Mouse (Mus musculus): ENCODE measurements around the gene Atp12a. TPM values are rescaled to one million over a fixed set of nuclear protein-coding genes. Genes with fewer than 3 reads are reported as not detected.

The Atp12a gene
- polyA plus RNA-seq (2014; fragmentation: Nextera tagmentation; extraction: Ambion mirVana) = 0.15 TPM in 1 of 2 replicates, not detected in the other

- peak within 1 kb of the TSS; percentile 39 for H3K4me3 ChIP-seq (ENCODE audit: low read depth, low read length)
- peak; percentile 66 for DNase-seq (ENCODE audit: low spot score)
- H3K36me3 ChIP-seq (ENCODE audit: control insufficient read depth, insufficient read depth, low read length) = no peaks in the 10 kb centered on the region
- WGBS = under 1% methylated on average over 48 of the region's 48 CpGs
- H3K4me1 ChIP-seq (replicated peaks; ENCODE audit: control insufficient read depth, insufficient read depth, low read length) = 0 out of 2 replicates have a peak, but pooled peaks cover 3% of the 10 kb centered on the region
- H3K9me3 ChIP-seq (ENCODE audit: control insufficient read depth, low read length) = no peaks in the 10 kb centered on the region
- no peak within 1 kb of the TSS for H3K27ac ChIP-seq (ENCODE audit: low read depth)
- H3K27me3 ChIP-seq (replicated peaks; ENCODE audit: control insufficient read depth, insufficient read depth, low read length) = peaks cover 45% of the 10 kb centered on the region
- peak within 1 kb of the TSS; percentile 70 for H3K4me2 ChIP-seq (ENCODE audit: low read length)
- H3K9ac ChIP-seq (ENCODE audit: low read length) = no peak within 1 kb of the TSS
- ATAC-seq (replicated peaks; ENCODE audit: low FRiP score, low TSS enrichment, low read depth) = peak; percentile 58; the same call in 1 of the 2 replicates
Observed at GRCm38 (mm10) chr14:56364711-56365237, at the start of gene Atp12a. Gene Atp12a, plus strand, starts transcription at chr14:56365068.

- Histone ChIP-seq H3K9me3 (ENCODE audit: control insufficient read depth, low read length) (no peaks in the 10 kb centered on the region), H3K27ac (ENCODE audit: low read depth) (no peak overlapping the region), H3K4me1 (replicated peaks; ENCODE audit: control insufficient read depth, insufficient read depth, low read length) (no peaks in the 10 kb centered on the region), H3K36me3 (ENCODE audit: control insufficient read depth, insufficient read depth, low read length) (no peaks in the 10 kb centered on the region), H3K4me2 (ENCODE audit: low read length) (no peak overlapping the region), H3K27me3 (replicated peaks; ENCODE audit: control insufficient read depth, insufficient read depth, low read length) (no peaks in the 10 kb centered on the region), H3K4me3 (ENCODE audit: low read depth, low read length) (no peak overlapping the region), H3K9ac (ENCODE audit: low read length) (no peak overlapping the region)
- 48% methylated on average over 7 of the region's 7 CpGs for WGBS
- no peak for DNase-seq (ENCODE audit: low spot score)
- no peak for ATAC-seq (replicated peaks; ENCODE audit: low FRiP score, low TSS enrichment, low read depth)
Observed at GRCm38 (mm10) chr14:56315519-56315918, 49.3 kb upstream of the Atp12a start.

- Histone ChIP-seq H3K27ac (ENCODE audit: low read depth) (no peak overlapping the region), H3K27me3 (replicated peaks; ENCODE audit: control insufficient read depth, insufficient read depth, low read length) (no peaks in the 10 kb centered on the region), H3K4me3 (ENCODE audit: low read depth, low read length) (no peak overlapping the region), H3K36me3 (ENCODE audit: control insufficient read depth, insufficient read depth, low read length) (no peaks in the 10 kb centered on the region), H3K4me1 (replicated peaks; ENCODE audit: control insufficient read depth, insufficient read depth, low read length) (no peaks in the 10 kb centered on the region), H3K4me2 (ENCODE audit: low read length) (no peak overlapping the region), H3K9me3 (ENCODE audit: control insufficient read depth, low read length) (no peaks in the 10 kb centered on the region), H3K9ac (ENCODE audit: low read length) (no peak overlapping the region)
- ATAC-seq (replicated peaks; ENCODE audit: low FRiP score, low TSS enrichment, low read depth) = no peak
- WGBS = 82% methylated on average over 4 of the region's 4 CpGs
- DNase-seq (ENCODE audit: low spot score) = no peak
Observed at GRCm38 (mm10) chr14:56316333-56316732, 48.5 kb upstream of the Atp12a start.

GRCm38 (mm10) chr14:56322982-56323381 lies 41.9 kb upstream of the Atp12a start:
- no peak overlapping the region for H3K27ac ChIP-seq (ENCODE audit: low read depth)
- no peak overlapping the region for H3K4me3 ChIP-seq (ENCODE audit: low read depth, low read length)
- H3K9ac ChIP-seq (ENCODE audit: low read length) = no peak overlapping the region
- no peaks in the 10 kb centered on the region for H3K4me1 ChIP-seq (replicated peaks; ENCODE audit: control insufficient read depth, insufficient read depth, low read length)
- no peaks in the 10 kb centered on the region for H3K27me3 ChIP-seq (replicated peaks; ENCODE audit: control insufficient read depth, insufficient read depth, low read length)
- ATAC-seq (replicated peaks; ENCODE audit: low FRiP score, low TSS enrichment, low read depth) (no peak), DNase-seq (ENCODE audit: low spot score) (no peak)
- H3K9me3 ChIP-seq (ENCODE audit: control insufficient read depth, low read length) = no peaks in the 10 kb centered on the region
- WGBS = 62% methylated on average over 1 of the region's 1 CpGs
- no peaks in the 10 kb centered on the region for H3K36me3 ChIP-seq (ENCODE audit: control insufficient read depth, insufficient read depth, low read length)
- no peak overlapping the region for H3K4me2 ChIP-seq (ENCODE audit: low read length)

GRCm38 (mm10) chr14:56325038-56325437 lies 39.8 kb upstream of the Atp12a start:
- Histone ChIP-seq H3K27me3 (replicated peaks; ENCODE audit: control insufficient read depth, insufficient read depth, low read length) (no peaks in the 10 kb centered on the region), H3K4me2 (ENCODE audit: low read length) (no peak overlapping the region), H3K9me3 (ENCODE audit: control insufficient read depth, low read length) (no peaks in the 10 kb centered on the region), H3K4me1 (replicated peaks; ENCODE audit: control insufficient read depth, insufficient read depth, low read length) (no peaks in the 10 kb centered on the region), H3K27ac (ENCODE audit: low read depth) (no peak overlapping the region), H3K4me3 (ENCODE audit: low read depth, low read length) (no peak overlapping the region), H3K9ac (ENCODE audit: low read length) (no peak overlapping the region), H3K36me3 (ENCODE audit: control insufficient read depth, insufficient read depth, low read length) (no peaks in the 10 kb centered on the region)
- DNase-seq (ENCODE audit: low spot score) (no peak), ATAC-seq (replicated peaks; ENCODE audit: low FRiP score, low TSS enrichment, low read depth) (no peak)

- H3K4me3 ChIP-seq (ENCODE audit: low read depth, low read length) = no peak overlapping the region
- H3K4me1 ChIP-seq (replicated peaks; ENCODE audit: control insufficient read depth, insufficient read depth, low read length) = no peaks in the 10 kb centered on the region; the same call in 1 of the 2 replicates
- no peaks in the 10 kb centered on the region for H3K36me3 ChIP-seq (ENCODE audit: control insufficient read depth, insufficient read depth, low read length)
- H3K9me3 ChIP-seq (ENCODE audit: control insufficient read depth, low read length) = no peaks in the 10 kb centered on the region
- no peak overlapping the region for H3K9ac ChIP-seq (ENCODE audit: low read length)
- no peak overlapping the region for H3K27ac ChIP-seq (ENCODE audit: low read depth)
- ATAC-seq (replicated peaks; ENCODE audit: low FRiP score, low TSS enrichment, low read depth) (no peak), DNase-seq (ENCODE audit: low spot score) (no peak)
- no peaks in the 10 kb centered on the region for H3K27me3 ChIP-seq (replicated peaks; ENCODE audit: control insufficient read depth, insufficient read depth, low read length)
- no peak overlapping the region for H3K4me2 ChIP-seq (ENCODE audit: low read length)
Observed at GRCm38 (mm10) chr14:56333700-56334099, 31.2 kb upstream of the Atp12a start.

GRCm38 (mm10) chr14:56334437-56334836 lies 30.4 kb upstream of the Atp12a start:
- H3K4me2 ChIP-seq (ENCODE audit: low read length) = no peak overlapping the region
- no peaks in the 10 kb centered on the region for H3K36me3 ChIP-seq (ENCODE audit: control insufficient read depth, insufficient read depth, low read length)
- H3K9me3 ChIP-seq (ENCODE audit: control insufficient read depth, low read length) = no peaks in the 10 kb centered on the region
- no peak for DNase-seq (ENCODE audit: low spot score)
- H3K4me3 ChIP-seq (ENCODE audit: low read depth, low read length) = no peak overlapping the region
- H3K9ac ChIP-seq (ENCODE audit: low read length) = no peak overlapping the region
- H3K27ac ChIP-seq (ENCODE audit: low read depth) = no peak overlapping the region
- WGBS = 94% methylated on average over 5 of the region's 5 CpGs
- H3K27me3 ChIP-seq (replicated peaks; ENCODE audit: control insufficient read depth, insufficient read depth, low read length) = no peaks in the 10 kb centered on the region
- H3K4me1 ChIP-seq (replicated peaks; ENCODE audit: control insufficient read depth, insufficient read depth, low read length) = no peaks in the 10 kb centered on the region; the same call in 1 of the 2 replicates
- ATAC-seq (replicated peaks; ENCODE audit: low FRiP score, low TSS enrichment, low read depth) = no peak

- 84% methylated on average over 10 of the region's 10 CpGs for WGBS
- Histone ChIP-seq H3K4me1 (replicated peaks; ENCODE audit: control insufficient read depth, insufficient read depth, low read length) (no peaks in the 10 kb centered on the region; the same call in 1 of the 2 replicates), H3K4me2 (ENCODE audit: low read length) (no peak overlapping the region), H3K27me3 (replicated peaks; ENCODE audit: control insufficient read depth, insufficient read depth, low read length) (no peaks in the 10 kb centered on the region), H3K9ac (ENCODE audit: low read length) (no peak overlapping the region), H3K36me3 (ENCODE audit: control insufficient read depth, insufficient read depth, low read length) (no peaks in the 10 kb centered on the region), H3K9me3 (ENCODE audit: control insufficient read depth, low read length) (no peaks in the 10 kb centered on the region), H3K27ac (ENCODE audit: low read depth) (no peak overlapping the region), H3K4me3 (ENCODE audit: low read depth, low read length) (no peak overlapping the region)
- DNase-seq (ENCODE audit: low spot score) (no peak), ATAC-seq (replicated peaks; ENCODE audit: low FRiP score, low TSS enrichment, low read depth) (no peak)
Observed at GRCm38 (mm10) chr14:56336032-56336431, 28.8 kb upstream of the Atp12a start.

- no peak for DNase-seq (ENCODE audit: low spot score)
- 55% methylated on average over 9 of the region's 9 CpGs for WGBS
- no peak overlapping the region for H3K4me2 ChIP-seq (ENCODE audit: low read length)
- no peak overlapping the region for H3K4me3 ChIP-seq (ENCODE audit: low read depth, low read length)
- H3K36me3 ChIP-seq (ENCODE audit: control insufficient read depth, insufficient read depth, low read length) = no peaks in the 10 kb centered on the region
- no peaks in the 10 kb centered on the region; the same call in 1 of the 2 replicates for H3K4me1 ChIP-seq (replicated peaks; ENCODE audit: control insufficient read depth, insufficient read depth, low read length)
- H3K27me3 ChIP-seq (replicated peaks; ENCODE audit: control insufficient read depth, insufficient read depth, low read length) = no peaks in the 10 kb centered on the region
- no peak for ATAC-seq (replicated peaks; ENCODE audit: low FRiP score, low TSS enrichment, low read depth)
- H3K9ac ChIP-seq (ENCODE audit: low read length) = no peak overlapping the region
- H3K27ac ChIP-seq (ENCODE audit: low read depth) = no peak overlapping the region
- no peaks in the 10 kb centered on the region for H3K9me3 ChIP-seq (ENCODE audit: control insufficient read depth, low read length)
Observed at GRCm38 (mm10) chr14:56337075-56337474, 27.8 kb upstream of the Atp12a start.
